Mouse (Mus musculus): Measurements from ENCODE around the gene Ddit4l.

GRCm38 (mm10) chr3:137647427-137648100 lies 26.2 kb downstream of the Ddit4l start:
- no peak for TF ChIP-seq CTCF (IDR thresholded peaks at IDR 0.05; ENCODE audit: extremely low read depth, insufficient read length, insufficient replicate concordance, low read depth, low read length)
- TF ChIP-seq POLR2A (IDR thresholded peaks at IDR 0.05; ENCODE audit: low read depth, low read length): no peak
